Mouse (Mus musculus) Muller cell, postnatal 12 days (primary cell): ENCODE measurements around the gene Olfr1437.
"Not testable (repeated sequence)": the region's sequence is repeated elsewhere in the genome, so short reads cannot be mapped to it uniquely, and the experiment has no call there.

Source experiments
- DNase-seq: peaks from one replicate; pipeline ENCODE4 v3.0.0-alpha.2; 2015; ENCODE audit errors: inconsistent ontology term

The Olfr1437 gene

GRCm38 (mm10) chr19:12325001-12325400 is at the start of gene Olfr1437:
Gene Olfr1437 (minus strand): TSS chr19:12325101.
- DNase-seq = no peak

GRCm38 (mm10) chr19:12374465-12375025 is 49.6 kb upstream of the Olfr1437 start:
- no peak for DNase-seq

GRCm38 (mm10) chr19:12373004-12373403 is 48.1 kb upstream of the Olfr1437 start:
- DNase-seq = no peak

- DNase-seq = no peak
These were observed 10.9 kb upstream of the Olfr1437 start, which contains the start of gene Olfr1438-ps1 for GRCm38 (mm10) chr19:12335810-12336209. Gene Olfr1438-ps1 (minus strand): TSS chr19:12335910.

GRCm38 (mm10) chr19:12299030-12299429 is 25.9 kb downstream of the Olfr1437 start, which contains the start of gene Olfr1436:
Gene Olfr1436 (minus strand): TSS chr19:12299130.
- not testable (repeated sequence) for DNase-seq

- no peak for DNase-seq
These were observed 31.9 kb downstream of the Olfr1437 start for GRCm38 (mm10) chr19:12292979-12293378.

GRCm38 (mm10) chr19:12279554-12279953 is 45.3 kb downstream of the Olfr1437 start, which contains the start of gene Olfr1434:
Gene Olfr1434 (plus strand): TSS chr19:12279854.
- no peak for DNase-seq
